Mouse (Mus musculus): ENCODE results near the gene Tmem218.

Gene Tmem218

DNA sequence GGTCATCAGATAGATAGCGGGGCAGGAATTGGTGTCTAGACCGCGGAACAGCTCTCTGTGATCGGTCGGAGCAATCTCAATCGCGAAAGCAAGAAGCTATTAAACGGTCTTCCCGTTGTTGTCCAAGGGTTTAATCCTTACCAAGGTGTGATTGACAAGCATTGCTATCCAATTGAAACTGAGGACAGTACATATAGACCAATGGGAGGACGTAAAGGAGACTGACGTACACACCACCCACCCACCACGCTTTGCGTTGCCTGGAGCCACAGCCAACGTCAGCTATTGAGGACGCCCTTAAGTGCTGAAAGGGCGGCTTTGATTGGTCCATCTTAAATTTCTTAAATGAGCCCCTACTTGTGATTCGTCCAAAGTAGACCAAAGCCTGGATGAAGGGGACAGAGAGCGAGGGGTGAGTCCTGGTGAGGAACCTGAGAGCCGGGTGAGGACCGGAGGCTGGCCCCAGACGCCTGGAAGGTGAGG lies at the start of gene Tmem218:
Gene Tmem218 (plus strand): TSS at position 295 of the 483 bp plus-strand sequence.
- in situ Hi-C loops (cut with MboI, MseI) = loop anchor here (10.0 kb wide), 1 partner anchor 1517 kb away; no protein-coding TSS in a partner anchor

DNA sequence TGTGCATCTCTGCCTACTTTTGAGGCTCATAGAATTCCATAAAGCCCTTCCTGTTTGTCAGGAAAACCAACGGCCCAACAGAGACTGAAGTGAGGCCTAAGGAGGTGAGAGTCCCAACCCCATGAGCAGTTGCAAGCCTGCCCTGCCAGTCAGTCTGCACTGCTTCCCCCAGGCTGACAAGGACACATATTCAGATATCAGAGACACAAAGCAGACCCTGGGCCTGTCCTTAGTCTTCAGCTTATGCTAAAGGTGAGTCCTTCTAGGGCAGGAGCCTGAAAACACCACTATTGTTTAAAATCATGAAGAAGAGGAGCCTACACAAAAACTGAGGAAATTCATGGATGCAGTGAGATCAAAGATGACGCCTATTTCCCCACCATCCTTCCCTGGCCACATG lies 47.3 kb upstream of the Tmem218 start:
- in situ Hi-C loops (cut with MboI, MseI) = no loop called here

DNA sequence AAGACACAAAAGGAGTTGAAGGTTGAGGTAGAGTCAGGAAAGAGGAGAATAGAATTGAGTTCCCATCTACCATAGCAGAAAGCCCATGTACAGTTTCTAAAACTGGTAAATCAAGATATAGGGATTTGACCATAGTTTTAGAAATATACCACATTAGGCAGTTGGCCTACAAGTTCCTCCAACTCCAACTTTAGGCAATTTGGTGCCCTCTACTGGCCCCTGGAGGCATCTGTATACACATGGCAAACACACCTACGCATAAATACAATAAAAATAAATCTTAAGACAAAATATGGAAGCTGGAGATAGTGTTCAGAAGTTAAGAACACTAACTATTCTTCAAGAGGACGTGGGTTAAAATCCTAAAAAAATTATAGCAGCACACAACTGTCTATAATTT lies 41.1 kb upstream of the Tmem218 start:
- in situ Hi-C loops (cut with MboI, MseI) = no loop called here

DNA sequence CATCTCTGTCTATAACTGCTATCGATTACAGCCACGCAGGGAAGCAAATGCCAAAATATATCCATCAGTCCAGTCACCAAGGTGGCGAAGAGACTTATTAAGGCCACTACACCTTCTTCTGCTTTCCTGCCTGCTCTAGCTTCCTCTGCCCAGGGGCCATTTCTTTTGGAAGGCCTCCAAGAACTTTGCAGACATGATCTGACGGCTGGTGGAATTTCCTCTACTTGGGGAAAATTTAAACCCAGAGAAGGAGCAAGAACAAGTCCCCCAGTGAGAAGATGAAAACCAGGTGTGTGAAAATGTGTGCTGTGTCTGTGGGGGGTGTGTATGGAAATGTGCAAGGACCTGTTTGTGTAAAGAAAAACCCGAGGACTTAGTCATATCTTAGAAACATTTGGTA lies 34.6 kb upstream of the Tmem218 start:
- in situ Hi-C loops (cut with MboI, MseI) = no loop called here

DNA sequence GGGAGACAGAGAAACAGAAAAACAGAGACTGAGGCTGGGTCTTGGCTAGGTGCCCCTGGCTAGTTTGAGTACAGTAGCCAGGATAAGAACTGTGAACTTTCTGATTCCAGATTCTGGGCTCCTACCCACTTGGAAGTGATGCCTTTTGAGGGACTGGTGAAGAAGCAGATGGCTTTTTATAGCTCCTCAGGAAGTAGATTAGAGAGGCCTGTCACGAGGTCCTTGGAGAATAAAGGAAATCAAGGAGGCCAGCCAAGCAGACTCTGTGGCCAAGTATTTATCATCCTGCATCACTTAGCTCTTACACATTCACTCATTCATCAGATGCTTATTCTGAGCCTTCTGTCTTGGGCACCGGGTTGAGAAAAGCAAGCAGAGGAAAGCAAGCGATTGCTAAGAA lies 32.0 kb upstream of the Tmem218 start:
- in situ Hi-C loops (cut with MboI, MseI) = loop anchor here (5.0 kb wide), 1 partner anchor 51 kb away; no protein-coding TSS in a partner anchor

DNA sequence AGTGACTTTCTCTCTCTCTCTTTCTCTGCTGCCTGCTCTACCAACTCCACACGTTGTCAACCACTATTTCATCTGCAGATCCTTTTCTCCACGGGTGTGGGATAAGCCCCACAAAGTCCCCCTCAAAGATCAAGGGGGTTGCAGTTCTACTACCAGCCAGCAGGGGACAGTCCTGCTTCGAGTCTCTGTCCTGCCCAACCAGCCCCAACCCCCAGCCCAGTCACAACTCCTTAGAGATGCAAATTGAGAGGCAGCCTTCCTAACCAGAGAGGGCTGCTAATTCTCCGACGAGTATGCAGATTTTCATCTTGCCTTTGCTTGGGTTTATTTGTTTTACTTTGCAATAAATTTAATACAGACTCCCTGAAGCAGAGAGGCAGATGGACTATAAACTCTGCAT lies 30.9 kb upstream of the Tmem218 start:
- in situ Hi-C loops (cut with MboI, MseI) = loop anchor here (5.0 kb wide), 1 partner anchor 50 kb away; no protein-coding TSS in a partner anchor

DNA sequence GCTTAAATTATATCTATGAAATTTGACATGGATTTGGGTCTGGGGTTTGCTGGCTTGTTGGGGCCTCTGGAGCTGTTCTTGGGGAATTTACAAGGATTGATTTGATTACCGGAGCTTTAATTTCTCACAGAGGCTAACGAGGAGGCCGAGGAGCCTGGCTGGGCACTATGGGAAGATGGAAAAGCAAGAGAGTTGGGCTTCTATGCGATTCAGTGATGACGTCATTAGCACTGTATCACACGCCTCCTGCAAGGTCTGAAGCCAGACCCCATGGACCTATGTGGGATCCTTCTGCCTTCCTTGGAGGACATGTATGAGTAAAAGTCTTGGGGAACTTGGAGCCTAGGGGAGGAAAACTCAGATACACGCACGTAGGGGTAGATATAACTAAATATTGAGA lies 30.5 kb upstream of the Tmem218 start:
- in situ Hi-C loops (cut with MboI, MseI) = loop anchor here (5.0 kb wide), 1 partner anchor 50 kb away; no protein-coding TSS in a partner anchor

DNA sequence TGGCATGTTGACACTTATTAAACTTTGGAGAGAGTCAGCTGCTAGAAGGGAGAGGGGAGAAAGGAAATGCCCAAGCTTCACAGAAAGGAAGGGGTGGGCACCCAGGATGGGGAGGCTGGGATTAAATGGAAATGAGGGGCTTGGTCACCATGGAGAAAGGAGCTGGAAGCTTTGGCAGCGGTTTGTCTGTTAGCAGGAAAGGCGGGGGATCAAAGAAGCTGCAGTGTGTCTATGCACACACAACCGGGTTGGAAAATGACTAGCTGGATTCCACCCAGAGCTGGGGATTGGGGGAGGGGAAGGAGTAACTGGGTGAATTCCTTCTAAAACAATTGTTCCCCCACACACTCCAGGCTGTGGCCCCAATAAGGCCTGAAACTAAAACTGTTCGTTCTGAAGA lies 29.1 kb upstream of the Tmem218 start:
- in situ Hi-C loops (cut with MboI, MseI) = loop anchor here (5.0 kb wide), 1 partner anchor 48 kb away; no protein-coding TSS in a partner anchor

DNA sequence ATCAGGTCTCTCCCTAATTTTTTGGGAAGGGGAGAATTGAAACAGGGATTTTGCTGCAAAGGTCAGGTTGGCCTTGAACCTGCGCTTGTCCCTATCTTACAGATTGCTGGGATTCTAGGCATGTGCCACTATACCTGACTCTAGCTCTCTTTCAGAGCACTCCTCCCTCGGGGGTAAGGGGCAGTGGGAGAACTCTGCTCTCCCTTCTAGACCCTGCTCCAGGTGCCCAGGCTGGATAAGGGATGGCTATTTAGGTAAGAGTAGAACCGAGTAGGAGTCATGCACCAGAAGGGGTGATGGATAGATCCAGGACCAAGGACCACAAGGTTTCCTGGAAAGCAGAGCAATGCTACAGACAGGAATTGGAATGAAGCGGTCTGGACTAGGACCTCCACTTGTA lies 28.4 kb upstream of the Tmem218 start:
- in situ Hi-C loops (cut with MboI, MseI) = loop anchor here (5.0 kb wide), 1 partner anchor 48 kb away; no protein-coding TSS in a partner anchor

DNA sequence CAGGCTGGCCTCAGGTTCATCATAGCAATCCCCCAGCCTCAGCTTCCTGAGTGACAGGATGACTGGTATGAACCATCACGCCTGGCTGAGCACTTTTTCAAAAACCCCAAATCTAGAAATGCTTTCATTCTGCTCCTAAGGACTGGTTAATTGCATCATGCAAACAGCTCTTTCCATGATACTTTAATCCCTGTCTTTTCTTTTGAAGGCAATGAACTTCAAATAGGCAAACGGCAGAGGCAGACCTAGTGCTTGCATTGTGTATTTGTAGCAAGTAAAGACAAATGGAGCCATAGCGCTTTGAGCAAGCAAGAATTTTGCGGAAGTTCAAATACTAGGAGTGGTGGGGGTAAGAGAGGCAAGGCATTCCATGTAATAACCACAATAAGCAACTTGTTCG lies 26.4 kb upstream of the Tmem218 start:
- in situ Hi-C loops (cut with MboI, MseI) = no loop called here

DNA sequence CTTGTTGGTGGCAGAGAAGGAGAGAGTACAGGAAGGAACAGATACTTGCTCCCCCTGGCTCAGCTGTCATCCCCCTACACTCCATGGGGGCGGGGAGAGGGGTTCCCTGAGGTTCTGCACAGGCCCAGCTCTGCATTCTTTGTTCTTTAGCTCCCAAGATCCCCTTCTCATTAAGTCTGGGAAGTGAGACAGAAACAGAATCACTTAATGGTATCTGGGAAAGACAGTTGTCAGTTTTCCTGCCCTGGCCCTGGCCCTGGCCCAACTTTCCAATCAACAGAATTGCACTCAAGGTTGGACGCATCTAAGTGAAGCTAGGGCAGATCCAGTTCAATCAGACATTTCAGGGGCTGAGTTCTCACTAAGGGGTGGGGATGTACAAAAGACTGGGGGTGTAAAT lies 24.8 kb upstream of the Tmem218 start:
- in situ Hi-C loops (cut with MboI, MseI) = no loop called here

DNA sequence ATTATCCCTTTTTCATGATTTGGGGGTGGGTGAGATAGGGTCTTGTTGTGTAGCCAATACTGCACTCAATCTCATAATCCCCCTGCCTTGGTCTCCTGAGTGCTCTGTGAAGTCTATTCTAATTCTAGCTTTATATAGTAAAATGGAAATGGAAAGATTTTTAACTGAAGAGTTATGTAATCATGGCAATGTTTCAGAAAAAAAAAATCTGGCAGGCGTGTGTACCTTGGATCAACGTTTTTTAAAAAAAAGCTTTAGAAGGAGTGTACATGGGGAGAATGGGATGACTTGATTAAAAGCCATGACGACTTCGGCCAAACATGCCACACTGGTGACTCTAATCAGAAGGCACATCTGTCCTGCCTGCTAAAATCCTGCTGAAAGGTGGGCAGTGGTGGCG lies 20.6 kb upstream of the Tmem218 start:
- in situ Hi-C loops (cut with MboI, MseI) = no loop called here

DNA sequence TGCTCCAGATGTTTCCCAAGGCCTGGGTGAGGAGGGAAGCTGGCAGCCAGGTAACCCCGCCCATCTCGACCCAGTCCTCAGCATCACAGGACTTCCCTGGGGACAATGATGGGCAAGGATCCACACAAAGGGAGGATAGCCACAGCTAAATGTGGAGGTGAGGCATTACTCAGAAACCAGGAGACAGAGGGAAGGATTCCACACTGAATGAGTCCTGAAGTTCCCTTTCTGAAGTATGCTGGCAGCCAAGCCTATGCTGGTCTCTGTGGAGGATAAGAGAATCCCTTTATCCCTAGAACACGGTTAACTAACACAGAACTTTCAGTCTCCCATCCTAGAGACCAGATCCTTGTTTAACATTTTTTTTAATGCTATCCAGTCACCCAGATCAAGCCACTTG lies 20.0 kb upstream of the Tmem218 start:
- in situ Hi-C loops (cut with MboI, MseI) = no loop called here

DNA sequence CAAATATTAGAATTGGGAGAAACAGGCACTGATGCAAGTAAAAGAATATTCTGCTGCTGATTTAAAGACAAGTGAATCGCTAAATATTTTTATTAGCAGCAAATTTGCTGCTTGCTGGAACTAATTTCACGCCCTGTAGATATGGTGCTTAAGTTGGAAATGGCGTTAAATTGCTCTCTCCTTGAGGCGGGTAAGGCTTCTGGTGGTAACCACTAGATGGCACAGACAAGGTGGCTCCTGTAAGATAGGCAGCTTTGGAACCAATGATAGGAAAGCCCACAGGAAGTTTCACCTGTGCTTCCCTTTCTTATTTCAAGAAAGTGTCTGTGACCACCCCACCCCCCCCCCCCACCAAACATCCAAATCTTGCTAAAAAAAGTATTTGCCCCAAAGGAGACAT lies 11.0 kb upstream of the Tmem218 start:
- in situ Hi-C loops (cut with MboI, MseI) = no loop called here

DNA sequence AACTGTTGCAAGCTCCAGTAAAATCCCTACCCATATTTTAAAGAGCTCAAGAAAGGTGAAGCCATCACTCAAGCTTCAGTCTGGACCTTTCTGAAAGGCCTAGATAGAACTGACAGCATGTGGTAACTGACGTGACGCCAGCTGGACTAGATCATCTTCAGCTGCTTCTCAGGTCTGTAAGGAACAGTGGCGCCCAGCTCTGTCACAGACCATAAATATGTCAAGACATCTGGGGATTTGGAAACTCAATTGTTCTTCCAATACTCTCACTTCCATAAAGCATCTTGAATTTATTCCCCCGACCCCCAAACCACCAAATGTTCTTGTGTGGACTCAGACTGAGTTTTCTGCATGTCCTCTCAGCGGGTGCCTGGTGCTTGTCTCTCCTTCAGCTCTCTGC lies 7.6 kb upstream of the Tmem218 start:
- in situ Hi-C loops (cut with MboI, MseI) = loop anchor here (10.0 kb wide), 1 partner anchor 1524 kb away; no protein-coding TSS in a partner anchor

DNA sequence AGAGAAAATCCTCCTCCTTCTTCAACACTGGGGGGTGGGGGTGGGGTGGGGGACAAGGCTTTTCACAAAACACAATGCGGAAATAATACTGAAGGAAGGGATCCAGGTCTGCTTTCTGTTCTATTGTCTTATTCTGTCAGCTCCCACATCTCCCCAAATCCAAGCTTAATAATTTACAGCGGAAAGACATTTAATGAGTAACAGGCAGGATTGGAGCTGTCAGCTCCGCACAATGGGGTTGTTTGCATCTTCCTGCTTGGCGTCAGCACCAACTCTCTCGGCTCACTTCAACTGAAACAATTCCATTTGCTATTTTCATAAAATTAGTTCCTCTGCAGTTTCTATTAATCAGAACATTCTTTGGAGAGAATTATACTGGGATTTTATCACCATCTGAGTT lies 4.1 kb upstream of the Tmem218 start:
- in situ Hi-C loops (cut with MboI, MseI) = loop anchor here (10.0 kb wide), 1 partner anchor 1521 kb away; no protein-coding TSS in a partner anchor

DNA sequence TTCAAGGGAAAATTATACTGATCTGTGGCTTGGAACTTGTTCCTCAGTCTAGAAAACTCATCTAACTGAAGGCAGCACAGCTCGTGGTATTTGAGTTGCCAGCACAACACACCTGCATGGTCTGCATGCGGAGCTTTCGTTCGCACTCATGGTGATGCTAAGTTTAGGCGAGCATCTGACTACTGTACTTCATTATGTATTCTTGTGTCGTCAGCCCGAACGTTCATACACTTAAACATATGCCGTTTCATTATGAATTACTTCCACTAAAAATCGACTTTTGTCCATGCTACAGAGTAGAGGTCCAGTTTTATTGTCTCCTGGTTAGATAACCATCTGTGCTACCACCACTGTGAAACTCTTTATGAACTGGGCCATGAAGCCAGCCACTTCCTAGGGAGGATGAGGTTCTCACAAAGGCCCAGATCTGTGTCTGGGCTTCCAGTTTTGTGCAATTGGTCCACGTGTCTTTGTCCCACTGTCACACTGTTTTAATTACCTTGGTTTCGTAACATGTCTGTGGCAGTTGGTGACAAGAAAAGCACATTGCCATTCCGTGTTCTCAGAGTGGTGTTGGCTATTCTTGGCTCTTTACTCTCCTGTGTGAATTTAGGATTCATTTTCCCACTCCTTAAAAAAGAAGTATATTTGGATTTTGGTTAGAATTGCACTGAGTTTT lies 5.2 kb downstream of the Tmem218 start:
- in situ Hi-C loops (cut with MboI, MseI) = loop anchor here (10.0 kb wide), 1 partner anchor 1968 kb away; no protein-coding TSS in a partner anchor

DNA sequence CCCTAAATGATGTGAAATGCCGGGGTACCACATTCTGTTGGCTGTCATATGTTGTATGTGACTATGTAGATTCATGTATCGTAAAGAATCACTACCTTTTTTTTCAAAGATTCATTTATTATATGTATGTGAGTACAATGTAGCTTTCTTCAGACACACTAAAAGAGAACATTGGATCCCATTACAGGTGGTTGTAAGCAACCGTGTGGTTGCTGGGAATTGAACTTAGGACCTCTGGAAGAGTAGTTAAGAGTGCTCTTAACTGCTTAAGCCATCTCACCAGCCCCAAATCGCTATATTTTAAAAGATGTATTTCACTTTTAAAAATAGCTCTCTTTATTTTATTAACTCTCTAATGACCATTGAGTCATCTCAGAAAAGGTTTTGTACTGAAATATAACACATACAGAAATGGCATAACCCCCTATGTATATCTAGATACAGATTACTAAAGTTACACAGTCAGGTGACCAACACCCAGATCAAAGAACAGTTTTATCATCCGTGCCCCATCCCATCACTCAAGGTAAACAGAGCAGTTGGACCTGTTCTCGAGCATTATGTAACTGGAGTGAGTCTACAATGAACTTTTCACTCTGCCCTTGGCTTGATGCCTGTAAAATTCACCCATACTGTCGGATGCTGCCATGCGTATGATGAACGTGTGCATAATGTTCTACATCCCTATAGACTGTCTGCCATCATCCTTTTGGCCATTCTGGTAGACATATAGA lies 6.5 kb downstream of the Tmem218 start:
- in situ Hi-C loops (cut with MboI, MseI) = loop anchor here (10.0 kb wide), 1 partner anchor 1970 kb away; no protein-coding TSS in a partner anchor

DNA sequence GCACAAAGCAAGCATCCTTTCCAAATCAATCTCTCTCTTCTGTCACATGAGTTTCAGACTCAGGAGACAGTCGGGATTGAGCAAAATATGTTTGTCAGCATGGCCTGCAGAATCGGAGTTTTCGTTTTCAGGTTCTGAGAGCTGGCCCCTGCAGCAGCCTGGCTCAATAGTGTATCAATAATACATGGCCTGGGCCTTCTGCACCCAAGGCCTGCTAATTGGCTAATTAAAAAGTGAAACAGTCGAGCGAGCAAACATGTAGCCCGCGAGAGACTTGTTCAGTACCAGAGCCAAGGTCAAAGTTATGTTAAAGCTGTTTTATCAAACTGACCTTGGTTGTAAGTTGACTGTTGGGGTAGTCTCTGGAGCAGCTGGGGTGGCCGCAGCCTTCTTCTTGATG lies 12.7 kb downstream of the Tmem218 start:
- in situ Hi-C loops (cut with MboI, MseI) = loop anchor here (10.0 kb wide), 1 partner anchor 186 kb away; no protein-coding TSS in a partner anchor

DNA sequence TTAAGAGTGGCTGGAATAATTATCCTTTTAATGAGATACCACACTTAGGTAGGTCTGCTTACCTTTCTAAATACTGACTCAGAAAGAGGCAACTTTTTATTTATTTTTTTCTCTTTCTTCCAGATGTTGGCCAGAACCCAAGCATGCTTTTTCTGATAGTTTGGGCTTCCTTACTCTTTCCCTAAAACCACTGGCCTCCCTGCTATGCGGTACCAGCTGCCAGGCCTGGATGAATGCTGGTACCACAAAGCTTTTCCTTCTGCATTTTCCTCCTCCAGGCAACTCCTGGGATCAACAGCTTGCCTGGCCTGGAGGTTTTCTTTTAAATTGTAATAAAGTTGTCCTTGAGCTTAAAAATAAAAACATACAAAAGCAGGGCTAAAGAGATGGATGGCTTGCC lies 17.6 kb downstream of the Tmem218 start:
- in situ Hi-C loops (cut with MboI, MseI) = loop anchor here (5.0 to 10.0 kb wide), 2 partner anchors 48 to 191 kb away; no protein-coding TSS in a partner anchor

DNA sequence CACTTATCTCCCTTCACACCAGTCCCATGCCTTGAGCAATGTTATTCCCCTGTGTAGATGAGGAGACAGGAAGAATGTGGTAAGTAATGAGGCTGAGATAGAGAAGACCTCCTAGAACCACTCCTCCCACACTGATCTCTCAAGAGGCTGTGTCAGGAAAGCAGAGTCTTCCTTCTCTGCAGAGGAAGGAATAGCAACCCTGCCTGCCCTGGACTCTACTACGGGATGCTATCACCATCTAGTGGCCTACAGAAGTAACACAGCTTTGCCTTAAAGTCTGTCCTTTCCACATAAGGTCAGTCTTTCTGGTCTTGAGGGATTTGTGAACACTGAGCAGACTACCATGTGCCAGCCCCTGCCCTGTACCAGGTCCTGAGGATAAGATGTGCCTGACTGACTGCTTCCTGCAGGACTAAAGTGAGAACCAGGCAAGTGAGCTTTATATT lies 21.9 kb downstream of the Tmem218 start:
- in situ Hi-C loops (cut with MboI, MseI) = loop anchor here (5.0 to 10.0 kb wide), 2 partner anchors 53 to 195 kb away; no protein-coding TSS in a partner anchor

Data from T-helper 2 cell (primary cell).